Mouse (Mus musculus) urinary bladder, postnatal 25 days (tissue): ENCODE measurements around the gene Nom1.
"Not testable (repeated sequence)": the region's sequence is repeated elsewhere in the genome, so short reads cannot be mapped to it uniquely, and the experiment has no call there.

ENCODE experiments used
- DNase-seq: peaks from one replicate; pipeline ENCODE4 v3.0.0; 2022; ENCODE audit warnings: low spot score

Nom1 gene

GRCm38 (mm10) chr5:29434228-29434871, at the start of gene Nom1:
Gene Nom1, plus strand, starts transcription at chr5:29434664.
- DNase-seq, result peak; percentile 86

- no peak for DNase-seq
Observed at GRCm38 (mm10) chr5:29387591-29387990, 46.9 kb upstream of the Nom1 start.

- DNase-seq, result no peak
Observed at GRCm38 (mm10) chr5:29388181-29388943, 46.1 kb upstream of the Nom1 start.

GRCm38 (mm10) chr5:29388944-29389765, 45.3 kb upstream of the Nom1 start:
- DNase-seq, result peak; percentile 79

GRCm38 (mm10) chr5:29398427-29398826, 36.0 kb upstream of the Nom1 start:
- no peak for DNase-seq

- DNase-seq, result no peak
Observed at GRCm38 (mm10) chr5:29410854-29411253, 23.6 kb upstream of the Nom1 start.

GRCm38 (mm10) chr5:29413041-29413440, 21.4 kb upstream of the Nom1 start:
- DNase-seq, result no peak

GRCm38 (mm10) chr5:29423330-29423729, 11.1 kb upstream of the Nom1 start:
- DNase-seq, result not testable (repeated sequence)

GRCm38 (mm10) chr5:29434872-29435358, 451 bp downstream of the Nom1 start:
- DNase-seq, result peak; percentile 26

- DNase-seq, result no peak
Observed at GRCm38 (mm10) chr5:29435491-29435890, 1.0 kb downstream of the Nom1 start.

- DNase-seq, result not testable (repeated sequence)
Observed at GRCm38 (mm10) chr5:29436728-29437127, 2.3 kb downstream of the Nom1 start.

- DNase-seq, result no peak
Observed at GRCm38 (mm10) chr5:29445275-29445674, 10.8 kb downstream of the Nom1 start.

GRCm38 (mm10) chr5:29452352-29452751, 17.9 kb downstream of the Nom1 start:
- DNase-seq, result no peak

- DNase-seq, result no peak
Observed at GRCm38 (mm10) chr5:29456895-29457656, 22.6 kb downstream of the Nom1 start.

- DNase-seq, result no peak
Observed at GRCm38 (mm10) chr5:29462943-29463686, 28.7 kb downstream of the Nom1 start.

- DNase-seq, result no peak
Observed at GRCm38 (mm10) chr5:29467489-29468350, 33.3 kb downstream of the Nom1 start.

GRCm38 (mm10) chr5:29468351-29469065, 34.0 kb downstream of the Nom1 start:
- no peak for DNase-seq

GRCm38 (mm10) chr5:29469501-29469900, 35.0 kb downstream of the Nom1 start:
- DNase-seq, result no peak

- DNase-seq, result no peak
Observed at GRCm38 (mm10) chr5:29470271-29470670, 35.8 kb downstream of the Nom1 start.
